Mouse (Mus musculus) embryonic facial prominence, embryonic 10.5 days (tissue): Measurements from ENCODE around the gene Unc13b. TPM values are rescaled to one million over a fixed set of nuclear protein-coding genes. Genes with fewer than 3 reads are reported as not detected.
A peak's percentile ranks its signal among the peaks of the same experiment; 100 is the strongest.
"Not testable (repeated sequence)": the region's sequence is repeated elsewhere in the genome, so short reads cannot be mapped to it uniquely, and the experiment has no call there.

Experiments
- DNase-seq: peaks from one replicate; pipeline ENCODE4 v3.0.0-alpha.2; 2017; ENCODE audit warnings: low spot score
- H3K27ac ChIP-seq: fragments of 300-500 bp; sonication (generic); replicated peaks from 2 replicates; pipeline ENCODE4 v1.5.1; 2016; ENCODE audit warnings: mild to moderate bottlenecking
- H3K27me3 ChIP-seq: fragments of 300-500 bp; sonication (generic); replicated peaks from 2 replicates; pipeline ENCODE4 v1.6.1; 2016; ENCODE audit warnings: low read depth, mild to moderate bottlenecking; ENCODE audit not compliant: poor library complexity, severe bottlenecking
- H3K36me3 ChIP-seq: fragments of 300-500 bp; sonication (generic); replicated peaks from 2 replicates; pipeline ENCODE4 v1.6.1; 2016; ENCODE audit warnings: mild to moderate bottlenecking, moderate library complexity
- H3K4me1 ChIP-seq: fragments of 300-500 bp; sonication (generic); 2 replicates; pipeline ENCODE4 v1.6.1; 2016
- H3K4me3 ChIP-seq: fragments of 300-500 bp; sonication (generic); 2 replicates; pipeline ENCODE4 v1.5.1; 2016; ENCODE audit warnings: mild to moderate bottlenecking, moderate library complexity
- H3K9me3 ChIP-seq: fragments of 300-500 bp; sonication (generic); 2 replicates; pipeline ENCODE4 v1.6.1; 2016; ENCODE audit warnings: mild to moderate bottlenecking
- WGBS: fragments of 180-500 bp; shearing (Covaris S2); methylation state at CpG from one replicate; pipeline ENCODE4 v1.1.7; 2016; 5-methylcytosine and 5-hydroxymethylcytosine counted together
- polyA plus RNA-seq: library from polyadenylated mRNA; unstranded; fragments of >200 nt; fragmentation: Nextera tagmentation; extraction: Ambion mirVana; gene quantifications from 2 replicates; pipeline ENCODE4 v1.2.1, GENCODE M21; 2016

Gene Unc13b
- polyA plus RNA-seq, 1 experiment from 2014 or later, result 6.6 TPM

GRCm38 (mm10) chr4:43065471-43065870, 6.7 kb downstream of the Unc13b start:
- Histone ChIP-seq H3K4me1 (no peaks in the 10 kb centered on the region), H3K9me3 (no peaks in the 10 kb centered on the region), H3K27me3 (peaks cover 14% of the 10 kb centered on the region), H3K36me3 (no peaks in the 10 kb centered on the region), H3K27ac (no peak overlapping the region), H3K4me3 (no peak overlapping the region)
- no peak for DNase-seq
- WGBS, result 86% methylated on average over 4 of the region's 4 CpGs

DNA sequence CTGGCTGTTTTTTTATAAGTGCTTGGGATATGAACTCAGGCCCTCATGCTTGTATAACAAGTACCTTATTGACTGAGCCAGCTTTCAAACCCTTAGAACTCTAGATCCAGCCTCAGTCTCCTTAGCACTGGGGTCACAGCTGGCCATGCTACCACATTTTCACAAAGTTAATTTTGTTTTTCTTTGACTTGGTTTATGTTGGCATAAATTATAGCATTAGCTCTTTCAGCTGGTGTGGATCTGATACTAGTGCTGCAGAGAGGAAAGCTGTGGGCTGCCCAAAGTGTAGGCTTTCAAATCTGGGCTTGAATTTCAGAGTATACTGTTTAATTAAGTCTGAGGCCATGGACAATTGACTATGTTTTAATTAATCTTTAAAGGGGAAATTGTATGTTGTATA, 16.2 kb downstream of the Unc13b start:
- no peaks in the 10 kb centered on the region for H3K36me3 ChIP-seq
- no peak overlapping the region for H3K4me3 ChIP-seq
- H3K27me3 ChIP-seq, result no peaks in the 10 kb centered on the region
- no peak overlapping the region for H3K27ac ChIP-seq
- H3K4me1 ChIP-seq, result no peaks in the 10 kb centered on the region
- H3K9me3 ChIP-seq, result no peaks in the 10 kb centered on the region
- no peak for DNase-seq

DNA sequence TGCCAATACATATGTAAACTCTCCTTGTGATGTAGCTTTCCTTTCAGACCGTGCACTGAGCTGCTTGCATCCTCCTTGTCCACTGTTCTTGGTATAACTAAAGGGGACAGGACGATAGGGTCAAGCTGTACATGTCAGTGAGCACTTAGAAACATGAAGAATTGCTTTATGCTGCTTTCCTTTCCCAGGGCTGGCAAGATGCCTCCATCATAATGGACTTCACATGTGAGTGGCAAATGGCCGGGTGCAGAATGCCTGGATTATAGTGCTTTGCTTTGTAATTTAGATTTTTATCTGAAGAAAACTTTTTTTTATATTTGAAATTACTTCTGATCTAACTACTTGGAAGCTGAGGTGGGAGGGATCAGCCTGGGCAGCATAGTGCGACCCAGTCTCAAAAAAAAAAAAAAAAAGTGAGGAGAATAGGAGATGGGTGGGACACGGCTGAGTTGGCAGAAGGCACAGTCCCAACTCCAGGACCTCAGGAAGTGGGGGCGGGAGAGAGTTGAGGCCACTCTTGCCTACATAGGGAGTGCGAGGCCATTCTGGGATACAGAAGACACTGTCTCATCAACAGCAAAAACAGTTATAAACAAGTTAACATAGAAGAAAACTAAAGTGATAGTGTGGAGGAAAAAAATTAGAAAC, 19.4 kb downstream of the Unc13b start:
- DNase-seq, result no peak
- 73% methylated on average over 7 of the region's 7 CpGs for WGBS
- no peak overlapping the region for H3K27ac ChIP-seq

DNA sequence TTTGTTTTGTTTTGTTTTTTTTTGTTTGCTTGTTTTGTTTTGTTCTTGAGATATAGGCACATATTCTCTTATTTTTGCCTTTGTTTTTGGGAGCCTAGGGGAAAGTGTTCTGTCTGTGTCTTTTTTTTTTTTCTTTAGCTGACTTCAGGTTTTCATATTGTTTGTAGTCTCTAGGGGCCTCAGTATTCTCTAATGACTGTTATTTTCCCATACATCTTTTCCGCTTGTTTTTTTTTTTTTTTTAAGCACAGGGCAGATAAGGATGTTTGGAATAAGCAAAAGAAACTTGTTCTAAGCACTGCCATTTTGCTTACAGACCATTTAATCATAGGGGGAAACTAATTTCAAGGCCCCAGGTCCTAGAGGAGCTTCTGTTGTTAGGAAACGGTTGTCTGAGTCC, 23.7 kb downstream of the Unc13b start:
- WGBS, result 78% methylated on average over 2 of the region's 2 CpGs
- Histone ChIP-seq H3K4me3 (no peak overlapping the region), H3K36me3 (no peaks in the 10 kb centered on the region), H3K4me1 (peaks cover 7% of the 10 kb centered on the region; the same call in 1 of the 2 replicates), H3K9me3 (no peaks in the 10 kb centered on the region), H3K27me3 (no peaks in the 10 kb centered on the region), H3K27ac (no peak overlapping the region)
- DNase-seq, result no peak

More for the DNA sequence above, 19.4 kb downstream of the Unc13b start:
- Histone ChIP-seq H3K36me3 (no peaks in the 10 kb centered on the region), H3K27me3 (no peaks in the 10 kb centered on the region), H3K4me3 (no peak overlapping the region), H3K9me3 (no peaks in the 10 kb centered on the region), H3K4me1 (no peaks in the 10 kb centered on the region)

DNA sequence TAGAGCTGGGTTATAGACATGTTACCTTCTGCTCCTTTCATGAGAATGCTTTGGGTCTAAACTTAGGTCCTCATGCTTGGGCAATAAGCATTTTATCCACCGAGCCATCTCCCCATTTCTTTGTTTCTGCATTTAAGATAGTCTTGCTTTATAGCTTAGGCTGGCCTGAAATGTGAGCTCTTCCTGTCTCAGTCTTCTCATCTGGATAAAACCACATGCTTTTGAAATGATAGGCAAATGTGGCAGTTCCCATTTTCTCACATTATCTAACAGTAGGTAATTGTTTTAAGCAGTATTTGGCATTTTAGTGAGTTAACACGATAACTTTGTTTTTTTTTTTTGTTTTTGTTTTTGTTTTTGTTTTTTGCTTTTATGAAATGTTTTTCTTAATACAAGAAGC, 31.2 kb downstream of the Unc13b start:
- no peaks in the 10 kb centered on the region for H3K27me3 ChIP-seq
- H3K4me3 ChIP-seq, result no peak overlapping the region
- 91% methylated on average over 2 of the region's 2 CpGs for WGBS
- H3K4me1 ChIP-seq, result peaks cover 7% of the 10 kb centered on the region; the same call in 1 of the 2 replicates
- no peaks in the 10 kb centered on the region for H3K9me3 ChIP-seq
- no peak overlapping the region for H3K27ac ChIP-seq
- DNase-seq, result no peak
- H3K36me3 ChIP-seq, result no peaks in the 10 kb centered on the region

DNA sequence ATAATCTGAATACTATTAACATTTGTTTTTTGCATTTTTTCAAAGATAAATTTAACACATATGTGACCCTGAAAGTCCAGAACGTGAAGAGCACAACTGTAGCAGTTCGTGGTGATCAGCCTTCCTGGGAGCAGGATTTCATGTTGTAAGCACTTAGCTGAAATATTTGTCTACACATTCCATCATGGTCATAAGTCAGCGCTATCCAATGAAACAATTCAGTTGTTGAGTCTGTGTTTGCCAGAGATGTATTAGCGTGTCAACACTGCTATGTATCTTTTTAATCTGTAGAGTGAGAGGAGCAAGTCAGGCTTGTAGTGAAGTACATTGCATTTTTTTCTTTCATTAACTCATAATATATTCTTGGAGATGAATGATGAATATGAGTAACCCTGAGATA, 32.4 kb downstream of the Unc13b start:
- H3K4me3 ChIP-seq, result no peak overlapping the region
- H3K9me3 ChIP-seq, result no peaks in the 10 kb centered on the region
- no peaks in the 10 kb centered on the region for H3K36me3 ChIP-seq
- WGBS, result 91% methylated on average over 4 of the region's 4 CpGs
- no peak overlapping the region for H3K27ac ChIP-seq
- peaks cover 7% of the 10 kb centered on the region; the same call in 1 of the 2 replicates for H3K4me1 ChIP-seq
- H3K27me3 ChIP-seq, result no peaks in the 10 kb centered on the region
- no peak for DNase-seq

DNA sequence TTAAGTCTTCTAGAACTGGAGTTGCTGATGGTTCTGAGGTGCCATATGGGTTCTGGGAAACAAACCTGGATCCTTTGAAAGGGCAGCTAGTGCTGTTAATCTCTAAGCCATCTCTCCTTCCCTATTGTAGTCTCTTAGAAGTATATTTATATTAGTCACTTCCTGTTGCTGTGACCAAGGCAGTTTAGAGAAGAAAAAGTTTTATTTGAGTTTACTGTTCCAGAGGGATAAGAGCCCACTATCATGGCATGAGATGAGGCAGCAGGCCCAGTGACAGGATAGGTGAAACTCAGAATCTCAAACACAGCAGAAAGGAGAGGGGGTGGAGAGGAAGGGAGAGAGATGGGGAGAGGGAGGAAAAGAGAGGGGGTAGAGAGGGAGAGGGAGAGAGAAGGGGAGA, 54.7 kb downstream of the Unc13b start:
- no peak for DNase-seq
- Histone ChIP-seq H3K27ac (no peak overlapping the region), H3K4me1 (no peaks in the 10 kb centered on the region), H3K27me3 (no peaks in the 10 kb centered on the region), H3K4me3 (no peak overlapping the region), H3K9me3 (no peaks in the 10 kb centered on the region), H3K36me3 (no peaks in the 10 kb centered on the region)

DNA sequence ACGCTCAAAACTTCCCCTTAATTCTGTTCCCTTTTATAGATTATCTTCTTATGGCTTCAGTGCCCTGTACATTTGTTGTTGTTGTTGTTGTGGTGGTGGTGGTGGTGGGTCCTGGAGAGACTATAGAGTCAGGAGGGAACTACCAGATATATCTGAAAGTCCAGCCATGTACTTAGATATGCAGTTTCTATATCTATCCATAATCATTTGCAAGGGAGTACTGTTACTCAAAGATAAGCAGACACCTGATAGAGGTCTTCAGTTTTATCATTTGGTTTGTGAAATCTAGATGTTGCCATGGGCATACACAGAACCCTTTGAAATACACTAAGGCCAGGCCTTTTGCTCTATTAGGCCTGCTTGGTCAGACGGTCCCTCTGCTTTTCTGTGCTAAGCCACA, 55.8 kb downstream of the Unc13b start:
- H3K4me1 ChIP-seq, result no peaks in the 10 kb centered on the region
- no peaks in the 10 kb centered on the region for H3K36me3 ChIP-seq
- H3K9me3 ChIP-seq, result no peaks in the 10 kb centered on the region
- 80% methylated on average over 2 of the region's 2 CpGs for WGBS
- DNase-seq, result no peak
- no peak overlapping the region for H3K27ac ChIP-seq
- H3K4me3 ChIP-seq, result no peak overlapping the region
- H3K27me3 ChIP-seq, result no peaks in the 10 kb centered on the region

DNA sequence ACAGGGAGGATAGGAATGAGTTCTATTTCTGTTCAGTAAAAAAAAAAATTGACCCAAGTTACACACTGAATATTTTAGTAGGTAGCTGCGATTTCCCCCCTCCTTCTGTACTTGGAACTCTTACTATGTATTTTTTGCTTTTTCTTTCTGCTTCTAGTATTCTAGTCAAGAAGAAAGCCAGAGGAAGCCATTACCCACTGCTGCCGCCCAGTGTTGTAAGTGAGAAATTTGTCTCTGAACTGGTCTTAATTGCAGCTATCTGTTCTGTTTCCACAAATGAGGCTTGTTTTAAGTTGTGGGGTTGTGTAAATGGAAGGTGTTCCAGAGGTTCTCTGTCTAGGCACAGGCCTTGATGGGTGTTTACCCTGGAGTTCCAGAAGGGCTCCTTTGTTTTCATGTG, 56.2 kb downstream of the Unc13b start:
- Histone ChIP-seq H3K4me3 (no peak overlapping the region), H3K27ac (no peak overlapping the region), H3K27me3 (no peaks in the 10 kb centered on the region), H3K36me3 (no peaks in the 10 kb centered on the region), H3K9me3 (no peaks in the 10 kb centered on the region), H3K4me1 (no peaks in the 10 kb centered on the region)
- peak; percentile 36 for DNase-seq
- WGBS, result 18% methylated on average over 2 of the region's 2 CpGs

DNA sequence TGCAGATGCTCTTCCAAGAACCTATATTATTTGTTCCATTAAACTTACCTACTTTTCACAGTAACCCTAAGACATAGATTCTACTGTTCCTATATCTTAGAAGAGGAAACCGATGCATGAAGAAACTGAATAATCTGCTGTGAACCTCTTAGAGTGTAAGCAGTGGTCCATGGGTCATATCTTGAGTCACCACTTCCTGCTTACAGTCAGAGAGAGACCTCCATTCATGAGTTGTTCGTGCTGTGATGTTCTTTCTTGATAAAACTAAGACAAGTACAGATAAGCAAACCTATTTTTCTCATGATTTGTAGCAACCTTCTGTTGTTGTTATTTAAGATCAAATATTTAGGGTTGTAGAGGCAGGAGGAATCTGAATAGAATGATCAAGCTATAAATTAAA, 57.5 kb downstream of the Unc13b start:
- DNase-seq, result no peak
- H3K27me3 ChIP-seq, result no peaks in the 10 kb centered on the region
- H3K36me3 ChIP-seq, result no peaks in the 10 kb centered on the region
- H3K9me3 ChIP-seq, result no peaks in the 10 kb centered on the region
- no peak overlapping the region for H3K27ac ChIP-seq
- no peaks in the 10 kb centered on the region for H3K4me1 ChIP-seq
- H3K4me3 ChIP-seq, result no peak overlapping the region
- WGBS, result 85% methylated on average over 2 of the region's 2 CpGs

DNA sequence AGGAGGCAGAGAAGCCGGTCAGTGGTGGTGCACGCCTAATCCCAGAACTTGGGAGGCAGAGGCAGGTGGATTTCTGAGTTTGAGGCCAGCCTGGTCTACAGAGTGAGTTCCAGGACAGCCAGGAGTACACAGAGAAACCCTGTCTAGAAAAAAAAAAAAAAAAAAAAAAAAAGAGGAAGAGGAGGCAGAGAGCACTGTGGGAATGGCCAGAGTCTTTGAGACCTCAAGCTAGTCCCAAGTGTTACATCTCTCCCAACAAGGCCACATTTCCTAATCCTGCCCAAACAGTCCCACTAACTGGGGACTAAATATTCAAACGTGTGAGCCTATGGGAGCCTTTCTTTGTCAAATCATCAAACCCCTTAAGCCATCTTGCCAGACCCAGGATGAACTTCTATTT, 71.0 kb downstream of the Unc13b start:
- Histone ChIP-seq H3K27ac (no peak overlapping the region), H3K36me3 (no peaks in the 10 kb centered on the region), H3K4me3 (no peak overlapping the region), H3K27me3 (no peaks in the 10 kb centered on the region), H3K4me1 (no peaks in the 10 kb centered on the region), H3K9me3 (no peaks in the 10 kb centered on the region)
- no peak for DNase-seq
- 83% methylated on average over 3 of the region's 3 CpGs for WGBS

GRCm38 (mm10) chr4:43142610-43143009, 83.9 kb downstream of the Unc13b start:
- Histone ChIP-seq H3K9me3 (no peaks in the 10 kb centered on the region), H3K36me3 (no peaks in the 10 kb centered on the region), H3K4me1 (no peaks in the 10 kb centered on the region), H3K4me3 (no peak overlapping the region), H3K27ac (no peak overlapping the region), H3K27me3 (no peaks in the 10 kb centered on the region)
- DNase-seq, result no peak
- WGBS, result 95% methylated on average over 1 of the region's 1 CpGs

- H3K4me3 ChIP-seq, H3K27me3 ChIP-seq, H3K4me1 ChIP-seq, H3K9me3 ChIP-seq, H3K36me3 ChIP-seq, H3K27ac ChIP-seq, DNase-seq: not testable (repeated sequence)
- WGBS, result 93% methylated on average over 4 of the region's 4 CpGs
Measured at GRCm38 (mm10) chr4:43152413-43152812, 93.7 kb downstream of the Unc13b start.

GRCm38 (mm10) chr4:43160045-43160444, 101.3 kb downstream of the Unc13b start:
- no peaks in the 10 kb centered on the region for H3K9me3 ChIP-seq
- H3K27ac ChIP-seq, result no peak overlapping the region
- WGBS, result 46% methylated on average over 3 of the region's 3 CpGs
- no peak for DNase-seq
- peaks cover 11% of the 10 kb centered on the region for H3K4me1 ChIP-seq
- no peaks in the 10 kb centered on the region for H3K27me3 ChIP-seq
- H3K36me3 ChIP-seq, result no peaks in the 10 kb centered on the region
- H3K4me3 ChIP-seq, result no peak overlapping the region
